Mouse (Mus musculus) liver, adult 2 months (tissue): Measurements from ENCODE around the gene Trim69.

Source experiments
- CTCF ChIP-seq: fragments of 200-500 bp; IDR thresholded peaks from 2 replicates; pipeline ENCODE4 v1.5.1; 2011; ENCODE audit warnings: low read depth, low read length, control low read depth
- POLR2A ChIP-seq: fragments of 200-500 bp; IDR thresholded peaks from 2 replicates; pipeline ENCODE4 v1.6.1; 2011; ENCODE audit warnings: low read length, control low read depth; ENCODE audit not compliant: insufficient read depth; ENCODE audit errors: extremely low read depth

- no peak for TF ChIP-seq CTCF
- no peak for TF ChIP-seq POLR2A
Measured at GRCm38 (mm10) chr2:122180051-122180822, 19.7 kb downstream of the Trim69 start.
